In genomic region chr10:3392251-3392650, GRCm38 (mm10) we compare ENCODE assay signal across 21 mouse cellular contexts. TPM values are rescaled to one million over a fixed set of nuclear protein-coding genes. Genes with fewer than 3 reads are reported as not detected.
"Had no signal": no experiment of that assay in that cellular context is flagged by ENCODE, and none has a peak within 500 bp of the region (broad histone marks: within the 10 kb centered on the region; RNA-seq: fewer than 3 reads in every experiment).

No protein-coding gene starts in this region.

- H3K36me3 ChIP-seq: limb, embryonic 12.5 days; limb, embryonic 15.5 days; lung, embryonic 15.5 days; midbrain, embryonic 12.5 days; midbrain, embryonic 15.5 days; neural tube, embryonic 12.5 days; neural tube, embryonic 15.5 days had no signal

- H3K27ac ChIP-seq: limb, embryonic 12.5 days; limb, embryonic 15.5 days; liver, embryonic 14.5 days; lung, embryonic 15.5 days; macrophage; midbrain, embryonic 12.5 days; midbrain, embryonic 15.5 days; neural tube, embryonic 12.5 days; neural tube, embryonic 15.5 days; stomach, postnatal 0 days had no signal

- ATAC-seq: liver, postnatal 0 days; midbrain, embryonic 15.5 days had no signal

- H3K9ac ChIP-seq: limb, embryonic 12.5 days; limb, embryonic 15.5 days; liver, embryonic 14.5 days; liver, postnatal 0 days; lung, embryonic 15.5 days; midbrain, embryonic 12.5 days; midbrain, embryonic 15.5 days; neural tube, embryonic 12.5 days; neural tube, embryonic 15.5 days had no signal

- H3K4me1 ChIP-seq: limb, embryonic 12.5 days; limb, embryonic 15.5 days; midbrain, embryonic 12.5 days; midbrain, embryonic 15.5 days; neural tube, embryonic 12.5 days had no signal

- H3K4me3 ChIP-seq: limb, embryonic 12.5 days; limb, embryonic 15.5 days; lung, embryonic 15.5 days; midbrain, embryonic 12.5 days; midbrain, embryonic 15.5 days; neural tube, embryonic 12.5 days; neural tube, embryonic 15.5 days had no signal

- DNase-seq: kidney, adult 9 months; kidney, postnatal 14 days; kidney, postnatal 4 days; left cerebral cortex, postnatal 4 days; liver, postnatal 0 days; right cerebral cortex, adult 18-20 months; right cerebral cortex, postnatal 14 days; right cerebral cortex, postnatal 4 days; thymus, adult 2 months; thymus, postnatal 14 days had no signal

- H3K9me3 ChIP-seq: limb, embryonic 12.5 days; limb, embryonic 15.5 days; lung, embryonic 15.5 days; midbrain, embryonic 12.5 days; midbrain, embryonic 15.5 days; neural tube, embryonic 12.5 days; neural tube, embryonic 15.5 days had no signal

- H3K4me2 ChIP-seq: limb, embryonic 12.5 days; limb, embryonic 15.5 days; liver, embryonic 11.5 days; lung, embryonic 15.5 days; midbrain, embryonic 12.5 days; midbrain, embryonic 15.5 days; neural tube, embryonic 12.5 days; neural tube, embryonic 15.5 days had no signal

- H3K27me3 ChIP-seq: limb, embryonic 12.5 days; limb, embryonic 15.5 days; lung, embryonic 15.5 days; midbrain, embryonic 12.5 days; midbrain, embryonic 15.5 days; neural tube, embryonic 12.5 days; neural tube, embryonic 15.5 days had no signal

RNA-seq across cellular contexts. Expression of gene Ppp1r14c, which starts 26.4 kb away (rescaled TPM):
- polyA plus RNA-seq: macrophage had no signal
